Comparison of ENCODE assay signal across 10 mouse cellular contexts in the genomic region with DNA sequence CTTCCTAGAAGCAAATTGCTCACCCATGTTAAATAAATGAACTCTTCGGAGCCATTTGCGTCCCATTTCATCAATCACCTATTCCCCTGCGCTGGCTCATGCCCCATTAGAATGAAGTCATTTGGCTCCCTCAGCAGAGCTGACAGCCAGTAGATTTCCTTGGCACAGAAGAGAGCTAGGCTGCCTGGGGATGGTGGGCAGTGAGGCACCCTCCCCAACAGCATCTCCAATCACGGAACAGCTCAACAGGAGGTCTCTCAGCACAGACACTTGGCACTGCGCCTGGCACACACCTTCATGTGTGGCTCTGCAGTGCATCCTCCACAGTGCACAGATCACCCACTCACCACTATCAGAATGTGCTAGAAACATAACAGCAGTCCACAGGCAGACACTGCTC.
DNase-seq lines count a peak whose midpoint lies in the region; ATAC-seq and TF ChIP-seq lines count a peak whose summit lies in the region.
"Had no signal": no experiment of that assay in that cellular context is flagged by ENCODE, and none has a peak within 500 bp of the region (broad histone marks: within the 10 kb centered on the region; RNA-seq: fewer than 3 reads in every experiment).

No protein-coding gene starts in this region.

- 62% methylated on average over 5 of the region's 5 CpGs for WGBS in heart, postnatal 0 days
- 74% methylated on average over 5 of the region's 5 CpGs for WGBS in stomach, embryonic 16.5 days

- peak; percentile 36; the same call in 1 of the 2 replicates for ATAC-seq in heart, postnatal 0 days (ENCODE audit: insufficient read depth, low read depth)
- ATAC-seq in stomach, embryonic 16.5 days (ENCODE audit: insufficient read depth, low FRiP score): peak; percentile 75; the same call in 1 of the 2 replicates
- ATAC-seq in megakaryocyte, adult 5-6 weeks (ENCODE audit: poor library complexity, severe bottlenecking): no peak

- no peak overlapping the region for H3K9ac ChIP-seq in heart, postnatal 0 days (replicated peaks; ENCODE audit: low read depth, low read length)
- H3K9ac ChIP-seq in stomach, embryonic 16.5 days (ENCODE audit: low read length): no peak overlapping the region

- H3K27ac ChIP-seq in heart, postnatal 0 days (ENCODE audit: low read depth): no peak overlapping the region
- no peak overlapping the region for H3K27ac ChIP-seq in stomach, embryonic 16.5 days (ENCODE audit: low read length)
- H3K27ac ChIP-seq: kidney, postnatal 0 days had no signal

- no peaks in the 10 kb centered on the region for H3K4me1 ChIP-seq in heart, postnatal 0 days (ENCODE audit: control insufficient read depth, insufficient read depth)
- H3K4me1 ChIP-seq in stomach, embryonic 16.5 days (ENCODE audit: control insufficient read depth, insufficient read depth, low read length): no peaks in the 10 kb centered on the region

- no peak for TF ChIP-seq EP300 in heart, postnatal 0 days (IDR thresholded peaks at IDR 0.05; ENCODE audit: low read depth)

- TF ChIP-seq CTCF in heart, postnatal 0 days (IDR thresholded peaks at IDR 0.05; ENCODE audit: low read depth): no peak

- H3K27me3 ChIP-seq in heart, postnatal 0 days (ENCODE audit: control insufficient read depth, insufficient read depth, low read length): no peaks in the 10 kb centered on the region
- H3K27me3 ChIP-seq in stomach, embryonic 16.5 days (ENCODE audit: control insufficient read depth, insufficient read depth, low read length): no peaks in the 10 kb centered on the region

- H3K4me3 ChIP-seq in heart, postnatal 0 days (ENCODE audit: low read depth, low read length): no peak overlapping the region
- H3K4me3 ChIP-seq in stomach, embryonic 16.5 days (replicated peaks; ENCODE audit: low read length): no peak overlapping the region
- H3K4me3 ChIP-seq: myocyte had no signal

- peak; percentile 14 for DNase-seq in gastrocnemius, postnatal 10 days
- DNase-seq in gastrocnemius, postnatal 4 days (ENCODE audit: low spot score in 2 of 2): no peak
- peak; percentile 45 to 50 for DNase-seq in adrenal gland, postnatal 36 days
- no peak for DNase-seq in heart, postnatal 0 days (ENCODE audit: low spot score)
- DNase-seq in left cerebral cortex, postnatal 25 days (ENCODE audit: low spot score in 2 of 2): peak; percentile 60 to 77
- DNase-seq in spleen, postnatal 10 days (ENCODE audit: low spot score in 2 of 2): no peak

- no peaks in the 10 kb centered on the region for H3K9me3 ChIP-seq in heart, postnatal 0 days (replicated peaks; ENCODE audit: control insufficient read depth, low read length)
- H3K9me3 ChIP-seq in stomach, embryonic 16.5 days (replicated peaks; ENCODE audit: control insufficient read depth, low read length): no peaks in the 10 kb centered on the region

- intact Hi-C loops in left cerebral cortex, postnatal 25 days (cut with DNase I): no loop called here

- peaks cover 23% of the 10 kb centered on the region for H3K36me3 ChIP-seq in heart, postnatal 0 days (replicated peaks; ENCODE audit: control insufficient read depth, insufficient read depth, low read length)
- H3K36me3 ChIP-seq in stomach, embryonic 16.5 days (ENCODE audit: control insufficient read depth, insufficient read depth, low read length): peaks cover 12% of the 10 kb centered on the region; the same call in 1 of the 2 replicates

- no peak overlapping the region for H3K4me2 ChIP-seq in heart, postnatal 0 days (ENCODE audit: low read depth, low read length)
- H3K4me2 ChIP-seq in stomach, embryonic 16.5 days (ENCODE audit: low read depth, low read length): no peak overlapping the region

Comparison
In these comparisons a context has a peak if more than half of its experiments do, and no peak if none do; other contexts are left out.
1. DNase-seq: peak in gastrocnemius, postnatal 10 days (single experiment), adrenal gland, postnatal 36 days (2 of 2) and left cerebral cortex, postnatal 25 days (2 of 2); none in gastrocnemius, postnatal 4 days (0 of 2), heart, postnatal 0 days (single experiment) and spleen, postnatal 10 days (0 of 2).